Mouse (Mus musculus) liver, postnatal 0 days (tissue): ENCODE results near the gene Il6st.

ENCODE experiments used
- CTCF ChIP-seq: sonication (generic); IDR thresholded peaks from 2 replicates; pipeline ENCODE4 v1.5.1; 2016; ENCODE audit warnings: antibody characterized with exemption, low read depth
- EP300 ChIP-seq: IDR thresholded peaks from 2 replicates; pipeline ENCODE4 v1.6.1; 2016; ENCODE audit warnings: antibody characterized with exemption, low read depth, mild to moderate bottlenecking

GRCm38 (mm10) chr13:112505436-112505835 is 41.6 kb downstream of the Il6st start:
- TF ChIP-seq CTCF: no peak
- TF ChIP-seq EP300: no peak
